Mouse (Mus musculus): Measurements from ENCODE around the gene Zswim8.

GRCm38 (mm10) chr14:20681742-20682141 lies 25.6 kb upstream of the Zswim8 start:
- TF ChIP-seq POLR2A (IDR thresholded peaks at IDR 0.05; ENCODE audit: low read depth, low read length) (no peak), CTCF (IDR thresholded peaks at IDR 0.05; ENCODE audit: extremely low read depth, insufficient read depth, insufficient read length, insufficient replicate concordance) (no peak)

Measured in spleen, adult 2 months (tissue).